9 mouse cellular contexts compared by ENCODE assay signal in genomic region chr10:82689681-82690211, GRCm38 (mm10). TPM values are rescaled to one million over a fixed set of nuclear protein-coding genes. Genes with fewer than 3 reads are reported as not detected.
DNase-seq lines count a peak whose midpoint lies in the region; ATAC-seq and TF ChIP-seq lines count a peak whose summit lies in the region.
"Had no signal": no experiment of that assay in that cellular context is flagged by ENCODE, and none has a peak within 500 bp of the region (broad histone marks: within the 10 kb centered on the region; RNA-seq: fewer than 3 reads in every experiment).

No protein-coding gene starts in this region.

- peaks cover 13% of the 10 kb centered on the region for H3K4me1 ChIP-seq in kidney, embryonic 15.5 days
- H3K4me1 ChIP-seq in heart, embryonic 11.5 days (ENCODE audit: control insufficient read depth, insufficient read depth, low read length) = peaks cover 3% of the 10 kb centered on the region; the same call in 1 of the 2 replicates
- no peaks in the 10 kb centered on the region for H3K4me1 ChIP-seq in midbrain, postnatal 0 days (ENCODE audit: insufficient read depth, low read length)
- 0 out of 2 replicates have a peak, but pooled peaks cover 5% of the 10 kb centered on the region for H3K4me1 ChIP-seq in midbrain, embryonic 15.5 days

- TF ChIP-seq CTCF in Patski (IDR thresholded peaks at IDR 0.05) = no peak
- no peak for TF ChIP-seq CTCF in midbrain, postnatal 0 days (IDR thresholded peaks at IDR 0.05)

- no peak for DNase-seq in kidney, postnatal 25 days
- DNase-seq in Patski (ENCODE audit: low read depth, low spot score) = peak; percentile 54
- DNase-seq in lung, postnatal 14 days = peak; percentile 38
- no peak for DNase-seq in cerebellum, postnatal 36 days
- DNase-seq in midbrain, postnatal 0 days (ENCODE audit: low spot score) = no peak
- DNase-seq: thymus, postnatal 4 days had no signal

- POLR2A ChIA-PET in Patski (lab: Charles Lee) = interaction anchor here (0.6 kb wide), 1 partner anchor 168 kb away, joined by 3 read pairs; no protein-coding TSS in a partner anchor

- WGBS in kidney, embryonic 15.5 days = 62% methylated on average over 7 of the region's 7 CpGs
- 77% methylated on average over 7 of the region's 7 CpGs for WGBS in heart, embryonic 11.5 days (ENCODE audit: insufficient replicate concordance)
- 81% methylated on average over 7 of the region's 7 CpGs for WGBS in midbrain, postnatal 0 days
- WGBS in midbrain, embryonic 15.5 days = 78% methylated on average over 7 of the region's 7 CpGs

- peak overlapping the region; percentile 56 for H3K4me2 ChIP-seq in kidney, embryonic 15.5 days
- peak overlapping the region; percentile 59 for H3K4me2 ChIP-seq in heart, embryonic 11.5 days
- no peak overlapping the region for H3K4me2 ChIP-seq in midbrain, postnatal 0 days (ENCODE audit: low read depth, low read length, poor library complexity, severe bottlenecking)
- no peak overlapping the region for H3K4me2 ChIP-seq in midbrain, embryonic 15.5 days

- no peak overlapping the region for H3K9ac ChIP-seq in kidney, embryonic 15.5 days
- no peak overlapping the region for H3K9ac ChIP-seq in heart, embryonic 11.5 days (ENCODE audit: low read depth, low read length)
- no peak overlapping the region for H3K9ac ChIP-seq in midbrain, postnatal 0 days (replicated peaks; ENCODE audit: low read length, poor library complexity, severe bottlenecking)
- H3K9ac ChIP-seq in midbrain, embryonic 15.5 days = no peak overlapping the region

- peak overlapping the region; percentile 75 for H3K27ac ChIP-seq in kidney, embryonic 15.5 days
- H3K27ac ChIP-seq in heart, embryonic 11.5 days (ENCODE audit: low read depth, low read length) = no peak overlapping the region
- H3K27ac ChIP-seq in midbrain, postnatal 0 days (ENCODE audit: low read depth, low read length) = no peak overlapping the region
- no peak overlapping the region for H3K27ac ChIP-seq in midbrain, embryonic 15.5 days

- ATAC-seq in kidney, embryonic 15.5 days (replicated peaks; ENCODE audit: low FRiP score) = no peak
- ATAC-seq in Patski = peak; percentile 87
- no peak for ATAC-seq in heart, embryonic 11.5 days (replicated peaks; ENCODE audit: insufficient number of reproducible peaks, low FRiP score, low TSS enrichment)
- ATAC-seq in midbrain, postnatal 0 days (ENCODE audit: low FRiP score) = no peak
- no peak for ATAC-seq in midbrain, embryonic 15.5 days (replicated peaks)

- peaks cover 14% of the 10 kb centered on the region; the same call in 1 of the 2 replicates for H3K27me3 ChIP-seq in kidney, embryonic 15.5 days
- H3K27me3 ChIP-seq in Patski = no peaks in the 10 kb centered on the region
- no peaks in the 10 kb centered on the region for H3K27me3 ChIP-seq in heart, embryonic 11.5 days (ENCODE audit: control insufficient read depth, insufficient read depth, low read length)
- no peaks in the 10 kb centered on the region for H3K27me3 ChIP-seq in midbrain, postnatal 0 days (ENCODE audit: insufficient read depth, low read length)
- H3K27me3 ChIP-seq in midbrain, embryonic 15.5 days (replicated peaks) = no peaks in the 10 kb centered on the region

- H3K4me3 ChIP-seq in kidney, embryonic 15.5 days (replicated peaks) = peak overlapping the region; percentile 31
- H3K4me3 ChIP-seq in heart, embryonic 11.5 days (ENCODE audit: low read depth, low read length) = no peak overlapping the region
- no peak overlapping the region for H3K4me3 ChIP-seq in midbrain, postnatal 0 days (ENCODE audit: low read depth, low read length)
- no peak overlapping the region for H3K4me3 ChIP-seq in midbrain, embryonic 15.5 days

- in situ Hi-C loops in Patski (cut with MboI; ENCODE audit: low pct_unique_long_range_greater_than_20kb) = no loop called here

- H3K9me3 ChIP-seq in kidney, embryonic 15.5 days (replicated peaks) = no peaks in the 10 kb centered on the region
- H3K9me3 ChIP-seq in heart, embryonic 11.5 days (replicated peaks; ENCODE audit: control insufficient read depth, low read length) = no peaks in the 10 kb centered on the region
- H3K9me3 ChIP-seq in midbrain, postnatal 0 days (ENCODE audit: low read length) = no peaks in the 10 kb centered on the region
- no peaks in the 10 kb centered on the region for H3K9me3 ChIP-seq in midbrain, embryonic 15.5 days

- H3K36me3 ChIP-seq in kidney, embryonic 15.5 days = no peaks in the 10 kb centered on the region
- no peaks in the 10 kb centered on the region for H3K36me3 ChIP-seq in heart, embryonic 11.5 days (ENCODE audit: control insufficient read depth, insufficient read depth, low read length)
- no peaks in the 10 kb centered on the region for H3K36me3 ChIP-seq in midbrain, postnatal 0 days (ENCODE audit: insufficient read depth, low read length)
- no peaks in the 10 kb centered on the region for H3K36me3 ChIP-seq in midbrain, embryonic 15.5 days (replicated peaks)

- CTCF ChIA-PET in Patski (lab: Charles Lee) = no interaction called here

RNA-seq across cellular contexts. Expression of gene Glt8d2, which starts 0.7 kb away (rescaled TPM):
- polyA plus RNA-seq in kidney, embryonic 15.5 days (2015; fragmentation: Nextera tagmentation; extraction: Ambion mirVana) = 4.0 and 5.0 TPM in 2 replicates
- 0.13 TPM for polyA plus RNA-seq in Patski (2021)
- polyA plus RNA-seq in heart, embryonic 11.5 days (2014; fragmentation: Nextera tagmentation; extraction: Ambion mirVana) = 1.4 and 1.6 TPM in 2 replicates
- 0.85 and 2.2 TPM in 2 replicates for total RNA-seq in midbrain, postnatal 0 days (2014; rRNA removed)
- 1.1 and 1.6 TPM in 2 replicates for polyA plus RNA-seq in midbrain, postnatal 0 days (2015; fragmentation: Nextera tagmentation; extraction: Ambion mirVana)
- polyA plus RNA-seq in midbrain, embryonic 15.5 days (2015; fragmentation: Nextera tagmentation; extraction: Ambion mirVana) = 1.4 and 1.6 TPM in 2 replicates

RNA-seq across cellular contexts. Expression of gene Hcfc2, which starts 6.2 kb away (rescaled TPM):
- 33.2 and 33.3 TPM in 2 replicates for polyA plus RNA-seq in kidney, embryonic 15.5 days (2015; fragmentation: Nextera tagmentation; extraction: Ambion mirVana)
- 22.4 TPM for polyA plus RNA-seq in Patski (2021)
- polyA plus RNA-seq in heart, embryonic 11.5 days (2014; fragmentation: Nextera tagmentation; extraction: Ambion mirVana) = 42.8 and 45.8 TPM in 2 replicates
- total RNA-seq in midbrain, postnatal 0 days (2014; rRNA removed) = 26.9 and 27.2 TPM in 2 replicates
- 27.0 and 28.4 TPM in 2 replicates for polyA plus RNA-seq in midbrain, postnatal 0 days (2015; fragmentation: Nextera tagmentation; extraction: Ambion mirVana)
- 40.5 and 45.8 TPM in 2 replicates for polyA plus RNA-seq in midbrain, embryonic 15.5 days (2015; fragmentation: Nextera tagmentation; extraction: Ambion mirVana)

Comparison
In these comparisons a context has a peak if more than half of its experiments do, and no peak if none do; other contexts are left out.
1. H3K4me2 ChIP-seq: peak in kidney, embryonic 15.5 days (single experiment) and heart, embryonic 11.5 days (single experiment); none in midbrain, postnatal 0 days (single experiment) and midbrain, embryonic 15.5 days (single experiment).
2. DNase-seq: peak in Patski (single experiment) and lung, postnatal 14 days (single experiment); none in kidney, postnatal 25 days (0 of 2), cerebellum, postnatal 36 days (0 of 2) and midbrain, postnatal 0 days (single experiment).